27 mouse cellular contexts compared by ENCODE assay signal in the genomic region with DNA sequence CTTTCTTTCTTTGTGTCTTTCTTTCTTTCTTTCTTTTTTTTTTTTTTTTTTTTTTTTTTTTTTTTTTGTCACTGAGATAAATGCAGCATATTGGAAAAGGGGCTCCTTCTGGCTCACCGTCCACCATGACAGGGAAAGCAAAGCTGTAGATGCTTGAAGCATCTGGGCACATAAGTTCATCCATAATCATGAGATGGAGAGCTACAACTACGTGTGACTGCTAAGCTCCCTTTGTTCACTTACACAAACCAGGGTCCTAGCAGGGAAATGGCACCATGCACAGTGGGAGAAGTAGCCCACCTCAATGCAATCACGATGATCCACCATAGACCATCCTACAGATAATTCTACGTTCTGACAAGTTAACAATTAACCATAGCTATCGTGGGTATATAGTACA.
"Had no signal": no experiment of that assay in that cellular context is flagged by ENCODE, and none has a peak within 500 bp of the region (broad histone marks: within the 10 kb centered on the region; RNA-seq: fewer than 3 reads in every experiment).

No protein-coding gene starts in this region.

- H3K27me3 ChIP-seq: heart, embryonic 13.5 days; heart, embryonic 15.5 days; hindbrain, embryonic 13.5 days; intestine, embryonic 15.5 days; limb, embryonic 12.5 days; liver, embryonic 13.5 days; liver, embryonic 15.5 days had no signal

- H3K9ac ChIP-seq: heart, embryonic 13.5 days; heart, embryonic 15.5 days; hindbrain, embryonic 13.5 days; intestine, embryonic 15.5 days; limb, embryonic 12.5 days; liver, embryonic 13.5 days; liver, embryonic 15.5 days; liver, postnatal 0 days had no signal

- H3K9me3 ChIP-seq: heart, embryonic 13.5 days; heart, embryonic 15.5 days; hindbrain, embryonic 10.5 days; hindbrain, embryonic 13.5 days; intestine, embryonic 15.5 days; limb, embryonic 10.5 days; limb, embryonic 12.5 days; liver, embryonic 13.5 days; liver, embryonic 15.5 days had no signal

- DNase-seq: gastrocnemius, postnatal 25 days; heart, adult 2 months; heart, postnatal 14 days; heart, postnatal 36 days; kidney, adult 18-20 months; kidney, adult 8-10 months; kidney, postnatal 10 days; kidney, postnatal 36 days; layer of hippocampus, adult 9-11 months; layer of hippocampus, postnatal 36 days; liver; liver, embryonic 13.5 days; liver, postnatal 0 days; lung, adult 2 months had no signal

- H3K4me2 ChIP-seq: heart, embryonic 11.5 days; heart, embryonic 13.5 days; heart, embryonic 15.5 days; hindbrain, embryonic 13.5 days; intestine, embryonic 15.5 days; limb, embryonic 12.5 days; liver, embryonic 11.5 days; liver, embryonic 13.5 days; liver, embryonic 15.5 days had no signal

- H3K4me1 ChIP-seq: heart, embryonic 13.5 days; heart, embryonic 15.5 days; hindbrain, embryonic 10.5 days; hindbrain, embryonic 13.5 days; intestine, embryonic 15.5 days; limb, embryonic 10.5 days; limb, embryonic 12.5 days; liver, embryonic 13.5 days; liver, embryonic 15.5 days had no signal

- ATAC-seq: hindbrain, embryonic 16.5 days; inflammation-experienced regulatory T-cells, adult 6 months; intestine, embryonic 15.5 days; intestine, postnatal 0 days; liver, postnatal 0 days had no signal

- H3K4me3 ChIP-seq: heart, adult 2 months; heart, embryonic 13.5 days; heart, embryonic 15.5 days; hindbrain, embryonic 10.5 days; hindbrain, embryonic 13.5 days; intestine, embryonic 15.5 days; limb, embryonic 10.5 days; limb, embryonic 12.5 days; liver, embryonic 13.5 days; liver, embryonic 15.5 days had no signal

- H3K36me3 ChIP-seq: heart, embryonic 13.5 days; heart, embryonic 15.5 days; hindbrain, embryonic 10.5 days; hindbrain, embryonic 13.5 days; intestine, embryonic 15.5 days; limb, embryonic 10.5 days; limb, embryonic 12.5 days; liver, embryonic 13.5 days; liver, embryonic 15.5 days had no signal

- H3K27ac ChIP-seq: heart, adult 2 months; heart, embryonic 13.5 days; heart, embryonic 15.5 days; hindbrain, embryonic 10.5 days; hindbrain, embryonic 13.5 days; intestine, embryonic 15.5 days; limb, embryonic 10.5 days; limb, embryonic 12.5 days; liver, embryonic 13.5 days; liver, embryonic 15.5 days had no signal
